Comparison of ENCODE assay signal across 8 mouse cellular contexts in the genomic region with DNA sequence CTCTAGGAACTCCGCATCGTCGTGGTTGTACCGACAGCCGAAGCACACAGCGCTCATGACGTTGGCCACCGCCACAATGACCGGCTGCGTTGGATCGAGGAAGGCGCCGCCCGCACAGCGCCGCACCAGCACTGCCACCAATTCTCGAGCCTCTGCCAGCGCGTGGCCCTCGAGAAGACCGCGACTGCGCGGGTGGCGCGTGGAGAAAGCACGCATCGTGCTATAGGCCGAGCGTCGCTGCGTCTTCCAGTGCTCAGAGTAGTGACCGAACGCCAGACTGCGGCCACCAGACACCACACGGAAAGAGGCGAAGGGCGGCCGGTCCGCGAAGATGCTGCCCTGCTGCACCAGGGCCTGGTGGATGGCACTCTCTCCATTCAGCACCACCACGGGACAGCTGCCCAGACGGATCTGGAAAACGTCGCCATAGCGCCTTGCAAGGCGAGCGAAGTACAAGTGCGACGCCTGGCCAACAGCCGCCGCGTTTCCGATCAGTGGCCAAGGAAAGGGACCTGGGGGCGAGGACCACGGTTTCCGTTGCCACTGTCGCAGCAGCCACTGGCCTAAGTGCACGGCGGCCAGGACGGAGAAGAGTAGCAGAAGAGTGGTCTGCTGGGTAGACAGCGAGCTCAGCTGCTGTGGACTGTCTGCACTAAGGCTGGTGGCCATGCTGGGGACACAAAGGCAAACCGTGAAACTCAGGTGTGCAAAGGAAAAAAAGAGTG. TPM values are rescaled to one million over a fixed set of nuclear protein-coding genes. Genes with fewer than 3 reads are reported as not detected.
DNase-seq lines count a peak whose midpoint lies in the region; ATAC-seq and TF ChIP-seq lines count a peak whose summit lies in the region.

No protein-coding gene starts in this region.

- H3K4me3 ChIP-seq in left cerebral cortex, adult 2 months: peak overlapping the region; percentile 38
- peak overlapping the region; percentile 41 for H3K4me3 ChIP-seq in forebrain, embryonic 14.5 days (ENCODE audit: low read depth, low read length)
- H3K4me3 ChIP-seq in intestine, embryonic 16.5 days (ENCODE audit: low read length): peak overlapping the region; percentile 47
- H3K4me3 ChIP-seq in stomach, embryonic 16.5 days (replicated peaks; ENCODE audit: low read length): peak overlapping the region; percentile 49

- peak; percentile 33 for ATAC-seq in forebrain, embryonic 14.5 days
- ATAC-seq in intestine, embryonic 16.5 days: peak; percentile 30
- ATAC-seq in megakaryocyte, adult 5-6 weeks (ENCODE audit: poor library complexity, severe bottlenecking): peak; percentile 19; the same call in 1 of the 2 replicates
- ATAC-seq in stomach, embryonic 16.5 days (ENCODE audit: insufficient read depth, low FRiP score): no peak

- TF ChIP-seq CTCF in left cerebral cortex, adult 2 months (IDR thresholded peaks at IDR 0.05): no peak

- no peak overlapping the region for H3K27ac ChIP-seq in left cerebral cortex, adult 2 months
- H3K27ac ChIP-seq in forebrain, embryonic 14.5 days (ENCODE audit: low read depth, low read length): no peak overlapping the region
- H3K27ac ChIP-seq in intestine, embryonic 16.5 days (ENCODE audit: low read length): no peak overlapping the region; the same call in 1 of the 2 replicates
- peak overlapping the region; percentile 31; the same call in 1 of the 2 replicates for H3K27ac ChIP-seq in stomach, embryonic 16.5 days (ENCODE audit: low read length)

- intact Hi-C loops in left cerebral cortex, adult 2 months (cut with DNase I): no loop called here

- H3K9ac ChIP-seq in forebrain, embryonic 14.5 days (ENCODE audit: low read length): peak overlapping the region; percentile 51
- H3K9ac ChIP-seq in intestine, embryonic 16.5 days (ENCODE audit: low read depth, low read length): peak overlapping the region; percentile 64
- H3K9ac ChIP-seq in stomach, embryonic 16.5 days (ENCODE audit: low read length): peak overlapping the region; percentile 54

- WGBS in forebrain, embryonic 14.5 days: under 1% methylated on average over 63 of the region's 63 CpGs
- WGBS in intestine, embryonic 16.5 days: under 1% methylated on average over 63 of the region's 63 CpGs
- WGBS in stomach, embryonic 16.5 days: under 1% methylated on average over 63 of the region's 63 CpGs

- H3K27me3 ChIP-seq in forebrain, embryonic 14.5 days (replicated peaks; ENCODE audit: control insufficient read depth, insufficient read depth, low read length): peaks cover 52% of the 10 kb centered on the region
- peaks cover 29% of the 10 kb centered on the region for H3K27me3 ChIP-seq in intestine, embryonic 16.5 days (replicated peaks; ENCODE audit: control insufficient read depth, insufficient read depth, low read length)
- H3K27me3 ChIP-seq in stomach, embryonic 16.5 days (ENCODE audit: control insufficient read depth, insufficient read depth, low read length): peaks cover 38% of the 10 kb centered on the region

- peak; percentile 13 to 28 for DNase-seq in left cerebral cortex, adult 2 months (ENCODE audit: extremely low spot score in 1 of 2, low spot score in 2 of 2)
- DNase-seq in left cerebral cortex, adult 9 months (ENCODE audit: low spot score in 2 of 2): no peak
- peak; percentile 69 for DNase-seq in adrenal gland, postnatal 14 days
- DNase-seq in forebrain, embryonic 14.5 days (ENCODE audit: low spot score): peak; percentile 48
- no peak for DNase-seq in layer of hippocampus, postnatal 36 days

- H3K4me2 ChIP-seq in forebrain, embryonic 14.5 days (ENCODE audit: low read length): peak overlapping the region; percentile 87
- H3K4me2 ChIP-seq in intestine, embryonic 16.5 days (ENCODE audit: low read depth, low read length): peak overlapping the region; percentile 89
- peak overlapping the region; percentile 63 for H3K4me2 ChIP-seq in stomach, embryonic 16.5 days (ENCODE audit: low read depth, low read length)

- H3K4me1 ChIP-seq in forebrain, embryonic 14.5 days (ENCODE audit: control insufficient read depth, insufficient read depth, low read length): peaks cover 20% of the 10 kb centered on the region
- peaks cover 25% of the 10 kb centered on the region for H3K4me1 ChIP-seq in intestine, embryonic 16.5 days (ENCODE audit: control insufficient read depth, insufficient read depth, low read length)
- H3K4me1 ChIP-seq in stomach, embryonic 16.5 days (ENCODE audit: control insufficient read depth, insufficient read depth, low read length): peaks cover 25% of the 10 kb centered on the region; the same call in 1 of the 2 replicates

- H3K36me3 ChIP-seq in forebrain, embryonic 14.5 days (ENCODE audit: control insufficient read depth, insufficient read depth, low read length): no peaks in the 10 kb centered on the region
- no peaks in the 10 kb centered on the region for H3K36me3 ChIP-seq in intestine, embryonic 16.5 days (ENCODE audit: control insufficient read depth, insufficient read depth, low read length)
- H3K36me3 ChIP-seq in stomach, embryonic 16.5 days (ENCODE audit: control insufficient read depth, insufficient read depth, low read length): no peaks in the 10 kb centered on the region

- H3K9me3 ChIP-seq in forebrain, embryonic 14.5 days (replicated peaks; ENCODE audit: control insufficient read depth, low read length): no peaks in the 10 kb centered on the region
- H3K9me3 ChIP-seq in intestine, embryonic 16.5 days (ENCODE audit: control insufficient read depth, low read length): no peaks in the 10 kb centered on the region
- H3K9me3 ChIP-seq in stomach, embryonic 16.5 days (replicated peaks; ENCODE audit: control insufficient read depth, low read length): no peaks in the 10 kb centered on the region

RNA-seq across cellular contexts. Expression of a gene that starts 1.1 kb away (rescaled TPM):
- 1 to 10 TPM; 3.6 to 4.1 TPM for total RNA-seq in left cerebral cortex, adult 2 months (2021)
- total RNA-seq in adrenal gland, postnatal 14 days (2021): 21.2 and 33.9 TPM in 2 replicates
- polyA plus RNA-seq in forebrain, embryonic 14.5 days (2014; fragmentation: Nextera tagmentation; extraction: Ambion mirVana): 5.1 and 6.9 TPM in 2 replicates
- polyA plus RNA-seq in intestine, embryonic 16.5 days (2015; fragmentation: Nextera tagmentation; extraction: Ambion mirVana): 6.9 and 8.9 TPM in 2 replicates
- total RNA-seq in megakaryocyte, adult 5-6 weeks (2015): 0.49 and 0.98 TPM in 2 replicates
- total RNA-seq in megakaryocyte, adult 5-6 weeks (2017): 0.15 and 0.77 TPM in 2 replicates
- 12.4 and 13.4 TPM in 2 replicates for polyA plus RNA-seq in stomach, embryonic 16.5 days (2015; fragmentation: Nextera tagmentation; extraction: Ambion mirVana)
- 1 to 10 TPM; 2.5 to 3.8 TPM for total RNA-seq in layer of hippocampus, postnatal 36 days (2021)

Comparison
In these comparisons a context has a peak if more than half of its experiments do, and no peak if none do; other contexts are left out.
1. DNase-seq: peak in left cerebral cortex, adult 2 months (2 of 2), adrenal gland, postnatal 14 days (single experiment) and forebrain, embryonic 14.5 days (single experiment); none in left cerebral cortex, adult 9 months (0 of 2) and layer of hippocampus, postnatal 36 days (0 of 2).
2. Peak in every context shown above with its lines, with median percentiles within 50 percentile points of each other: H3K4me3 ChIP-seq, H3K4me2 ChIP-seq and H3K9ac ChIP-seq.